Mouse (Mus musculus): ENCODE results near the gene Capza1. TPM values are rescaled to one million over a fixed set of nuclear protein-coding genes. Genes with fewer than 3 reads are reported as not detected.

Gene Capza1
- total and polyA plus RNA-seq, 3 experiments, result 60.2 to 141 (median 135) TPM

Other genes starting within 250 kb of the Capza1 start
- gene Slc16a1, start 225.8 kb downstream of the Capza1 start, total RNA-seq (2012; rRNA removed), result 118 and 128 TPM in 2 replicates
- gene Slc16a1, start 225.8 kb downstream of the Capza1 start, polyA plus RNA-seq (2012; ENCODE audit: insufficient read depth in 1 of 2, insufficient read length in 2 of 2, low read depth in 1 of 2, low replicate concordance in 2 of 2, missing spikeins in 1 of 2), result 10 to 100 TPM; 43.7 to 96.1 TPM
- 0.54 and 2.2 TPM in 2 replicates for gene Ppm1j, start 83.4 kb downstream of the Capza1 start, total RNA-seq (2012; rRNA removed)
- gene Ppm1j, start 83.4 kb downstream of the Capza1 start, polyA plus RNA-seq (2012; ENCODE audit: insufficient read depth in 1 of 2, insufficient read length in 2 of 2, low read depth in 1 of 2, low replicate concordance in 2 of 2, missing spikeins in 1 of 2), result 1 to 10 TPM in 1 of 2 experiments, not detected in 1; 2.7 TPM
- gene Fam19a3, start 82.7 kb downstream of the Capza1 start, total RNA-seq (2012; rRNA removed), result not detected in 2 replicates
- under 1 TPM in 1 of 2 experiments, not detected in 1; 0.03 TPM for gene Fam19a3, start 82.7 kb downstream of the Capza1 start, polyA plus RNA-seq (2012; ENCODE audit: insufficient read depth in 1 of 2, insufficient read length in 2 of 2, low read depth in 1 of 2, low replicate concordance in 2 of 2, missing spikeins in 1 of 2)
- not detected in 2 replicates for gene Rhoc, start 76.1 kb downstream of the Capza1 start, total RNA-seq (2012; rRNA removed)
- under 1 TPM in 1 of 2 experiments, not detected in 1; 0.21 TPM for gene Rhoc, start 76.1 kb downstream of the Capza1 start, polyA plus RNA-seq (2012; ENCODE audit: insufficient read depth in 1 of 2, insufficient read length in 2 of 2, low read depth in 1 of 2, low replicate concordance in 2 of 2, missing spikeins in 1 of 2)
- gene Mov10, start 45.9 kb downstream of the Capza1 start, total RNA-seq (2012; rRNA removed), result 7.1 and 7.6 TPM in 2 replicates
- gene Mov10, start 45.9 kb downstream of the Capza1 start, polyA plus RNA-seq (2012; ENCODE audit: insufficient read depth in 1 of 2, insufficient read length in 2 of 2, low read depth in 1 of 2, low replicate concordance in 2 of 2, missing spikeins in 1 of 2), result 10 to 100 TPM in 1 of 2 experiments, not detected in 1; 32.5 TPM
- gene St7l, start 500 bp downstream of the Capza1 start, total RNA-seq (2012; rRNA removed), result 7.9 and 8.6 TPM in 2 replicates
- 1 to 10 TPM in 1 of 2 experiments, not detected in 1; 8.0 TPM for gene St7l, start 500 bp downstream of the Capza1 start, polyA plus RNA-seq (2012; ENCODE audit: insufficient read depth in 1 of 2, insufficient read length in 2 of 2, low read depth in 1 of 2, low replicate concordance in 2 of 2, missing spikeins in 1 of 2)
- gene Wnt2b, start 97.4 kb upstream of the Capza1 start, total RNA-seq (2012; rRNA removed), result 0.07 TPM in 1 of 2 replicates, not detected in the other
- under 1 TPM in 1 of 2 experiments, not detected in 1; 0.31 TPM for gene Wnt2b, start 97.4 kb upstream of the Capza1 start, polyA plus RNA-seq (2012; ENCODE audit: insufficient read depth in 1 of 2, insufficient read length in 2 of 2, low read depth in 1 of 2, low replicate concordance in 2 of 2, missing spikeins in 1 of 2)
- gene Cttnbp2nl, start 188.6 kb upstream of the Capza1 start, total RNA-seq (2012; rRNA removed), result 0.03 and 0.08 TPM in 2 replicates
- gene Cttnbp2nl, start 188.6 kb upstream of the Capza1 start, polyA plus RNA-seq (2012; ENCODE audit: insufficient read depth in 1 of 2, insufficient read length in 2 of 2, low read depth in 1 of 2, low replicate concordance in 2 of 2, missing spikeins in 1 of 2), result under 1 TPM in 1 of 2 experiments, not detected in 1; 0.49 TPM
- gene 4930564D02Rik, start 202.3 kb upstream of the Capza1 start, total RNA-seq (2012; rRNA removed), result not detected in 2 replicates
- gene 4930564D02Rik, start 202.3 kb upstream of the Capza1 start, polyA plus RNA-seq (2012; ENCODE audit: insufficient read depth in 1 of 2, insufficient read length in 2 of 2, low read depth in 1 of 2, low replicate concordance in 2 of 2, missing spikeins in 1 of 2), result not detected

All from MEL (cell line).